Mouse (Mus musculus) cerebellum, adult 2 months (tissue): ENCODE results near the gene 1700018B08Rik.

Experiments
- CTCF ChIP-seq: fragments of 200-500 bp; IDR thresholded peaks from 2 replicates; pipeline ENCODE4 v1.5.1; 2011; ENCODE audit warnings: low read depth, mild to moderate bottlenecking, control low read depth, low read length, moderate library complexity, borderline replicate concordance; ENCODE audit not compliant: insufficient read depth
- POLR2A ChIP-seq: fragments of 200-500 bp; IDR thresholded peaks from 2 replicates; pipeline ENCODE4 v1.6.1; 2011; ENCODE audit warnings: low read length, control low read depth, borderline replicate concordance; ENCODE audit not compliant: insufficient read depth

GRCm38 (mm10) chr8:121578676-121579451 is 34.7 kb upstream of the 1700018B08Rik start, which contains the start of gene Fbxo31:
- no peak for TF ChIP-seq CTCF
- peak; percentile 83 for TF ChIP-seq POLR2A
